Mouse (Mus musculus): ENCODE data around the gene Gart. TPM values are rescaled to one million over a fixed set of nuclear protein-coding genes. Genes with fewer than 3 reads are reported as not detected.

The Gart gene
- polyA plus RNA-seq (2012; rRNA removed), result 35.5 and 39.4 TPM in 2 replicates

DNA sequence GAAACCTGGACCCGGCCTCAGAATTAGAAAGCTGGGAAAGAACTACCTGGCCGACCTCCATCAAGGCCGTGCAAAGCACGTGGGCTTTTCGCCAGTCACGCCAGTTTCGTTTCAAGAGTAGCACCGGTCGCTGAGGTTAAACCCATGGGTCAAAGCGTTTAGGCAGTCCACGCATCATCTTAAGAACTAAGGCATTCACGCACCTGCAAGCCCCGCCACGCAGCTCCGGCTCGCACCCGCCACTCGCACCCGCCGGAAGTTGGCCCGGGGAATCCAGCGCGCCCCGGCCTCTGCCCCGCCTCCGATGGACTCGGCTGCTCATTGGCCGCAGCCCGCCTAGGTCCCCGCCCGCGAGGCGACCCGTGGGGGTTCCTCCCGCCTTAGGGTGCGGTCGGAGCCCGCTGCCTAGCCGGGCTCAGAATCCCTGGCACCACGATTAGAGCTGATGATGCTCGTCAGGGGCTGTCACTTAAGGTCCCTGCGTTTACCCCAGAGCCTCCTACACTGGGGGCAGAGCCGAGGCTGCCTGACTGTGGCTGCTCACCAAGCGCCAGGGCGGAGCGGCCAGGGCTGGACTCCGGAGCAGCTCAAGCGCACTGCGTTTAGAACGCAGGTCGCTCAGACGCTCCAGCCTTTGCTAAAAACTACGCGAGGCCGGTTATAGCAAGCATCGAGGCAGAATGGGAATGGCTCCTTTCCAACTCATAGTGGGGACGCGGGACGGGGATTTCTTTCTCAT is at the start of gene Gart:
TSS of gene Gart (minus strand) at position 272 of the 739 bp plus-strand sequence.

DNA sequence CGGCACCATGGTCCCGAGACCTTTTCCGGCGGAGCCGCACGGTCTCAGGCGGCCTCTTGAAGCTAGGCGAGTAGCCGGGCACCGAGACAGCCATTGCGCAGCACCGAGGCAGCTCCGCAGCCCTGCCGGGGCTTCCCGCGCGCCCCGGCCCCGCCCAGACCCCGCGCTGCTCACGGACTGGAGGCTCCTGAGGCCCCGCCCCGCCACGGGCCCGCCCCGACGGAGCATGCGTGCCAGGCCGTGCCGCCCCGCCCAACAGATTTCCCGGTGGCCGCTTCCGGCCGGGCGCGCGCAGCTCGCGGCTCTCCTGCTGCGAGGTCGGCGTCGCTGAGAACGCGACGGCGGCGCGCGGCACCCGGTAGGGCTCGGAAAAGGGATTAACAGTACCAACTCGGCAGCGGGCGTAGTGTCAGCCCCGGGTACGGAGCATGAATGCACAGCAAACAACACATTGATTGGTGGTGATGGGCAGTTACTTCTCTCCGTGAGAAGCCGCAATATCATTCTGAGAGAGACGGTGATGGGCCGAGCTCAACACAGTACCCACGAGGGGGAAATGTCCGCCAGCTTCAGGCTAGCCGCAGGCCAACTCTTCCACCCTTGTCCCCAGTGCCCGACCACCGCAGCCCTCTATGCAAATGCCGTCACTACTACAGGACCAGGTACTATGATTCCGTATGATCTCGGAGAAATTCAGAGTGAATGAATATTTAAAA is 42.0 kb upstream of the Gart start, which contains the start of gene Donson:
TSS of gene Donson (minus strand) at position 152 of the 716 bp plus-strand sequence.

GRCm38 (mm10) chr16:91647461-91648219 is 888 bp upstream of the Gart start, which contains the start of gene Son:
Gene Son, plus strand, starts transcription at chr16:91647506.

DNA sequence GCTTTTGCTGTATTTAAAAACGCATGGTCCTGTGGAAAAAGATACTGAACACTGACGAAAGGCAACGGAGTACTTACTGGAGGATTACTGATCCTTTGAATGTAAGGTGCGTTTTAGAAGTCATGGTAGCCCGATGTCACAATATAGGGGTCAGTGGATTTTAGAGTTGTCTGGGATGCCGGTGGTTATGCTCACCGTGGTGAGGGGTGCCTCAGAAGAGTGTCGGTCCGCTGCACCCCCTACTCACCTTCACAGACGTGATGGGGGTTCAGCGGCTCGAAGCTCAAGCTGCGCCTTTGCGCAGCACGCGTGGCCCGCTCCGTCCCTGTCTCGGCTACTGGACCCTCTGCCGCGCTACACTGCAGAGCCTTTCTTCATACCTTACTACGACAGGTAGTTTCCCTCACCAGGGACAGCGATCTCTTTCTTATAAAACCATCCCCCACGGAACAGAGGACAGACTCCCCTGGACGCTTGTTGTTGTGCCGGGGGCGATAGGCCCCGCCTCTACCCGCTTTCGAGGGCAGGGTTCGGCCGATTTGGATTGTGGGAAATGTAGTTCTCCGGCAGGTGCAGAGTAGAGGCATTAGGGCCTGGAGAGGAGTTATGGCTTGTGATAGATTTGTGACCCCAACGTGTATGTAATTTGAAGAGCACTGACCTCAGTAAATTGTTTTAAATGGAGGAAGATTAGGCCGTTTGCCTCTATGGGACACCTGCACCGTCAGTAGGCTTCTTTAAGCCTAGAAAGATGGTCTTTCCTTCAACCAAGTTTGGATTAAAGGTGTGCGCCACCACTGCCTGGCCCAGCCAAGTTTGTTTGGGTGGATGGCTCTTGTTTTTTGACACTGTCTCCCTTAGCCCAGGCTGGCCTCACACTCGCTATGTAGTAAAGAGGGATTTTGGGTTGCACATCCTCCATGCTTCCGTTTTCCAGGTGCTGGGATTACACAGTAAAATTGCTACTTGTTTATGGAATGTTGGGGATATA is 27.9 kb downstream of the Gart start, which contains the start of gene Dnajc28:
TSS of gene Dnajc28 (minus strand) at position 516 of the 991 bp plus-strand sequence.

GRCm38 (mm10) chr16:91597672-91598010 is 49.1 kb downstream of the Gart start, which contains the start of gene Tmem50b:
Gene Tmem50b, minus strand, starts transcription at chr16:91597800.

Other genes starting within 250 kb of the Gart start
- 29.5 and 31.5 TPM in 2 replicates for gene Il10rb, start 240.8 kb downstream of the Gart start, polyA plus RNA-seq (2012; rRNA removed)
- gene Ifnar1, start 161.7 kb downstream of the Gart start, polyA plus RNA-seq (2012; rRNA removed), result 23.3 and 28.8 TPM in 2 replicates
- 43.9 and 54.5 TPM in 2 replicates for gene Ifngr2, start 99.9 kb downstream of the Gart start, polyA plus RNA-seq (2012; rRNA removed)
- gene Tmem50b, start 49.2 kb downstream of the Gart start, polyA plus RNA-seq (2012; rRNA removed), result 28.4 and 31.9 TPM in 2 replicates
- 0.98 and 1.2 TPM in 2 replicates for gene Dnajc28, start 27.9 kb downstream of the Gart start, polyA plus RNA-seq (2012; rRNA removed)
- gene Son, start 554 bp upstream of the Gart start, polyA plus RNA-seq (2012; rRNA removed), result 159 and 204 TPM in 2 replicates
- 10.8 and 11.0 TPM in 2 replicates for gene Donson, start 41.8 kb upstream of the Gart start, polyA plus RNA-seq (2012; rRNA removed)
- 21.1 and 28.3 TPM in 2 replicates for gene Cryzl1, start 82.0 kb upstream of the Gart start, polyA plus RNA-seq (2012; rRNA removed)
- gene Itsn1, start 82.3 kb upstream of the Gart start, polyA plus RNA-seq (2012; rRNA removed), result 40.4 and 41.9 TPM in 2 replicates